ENCODE assay signal across 8 mouse cellular contexts in genomic region chr2:35256932-35257331, GRCm38 (mm10). TPM values are rescaled to one million over a fixed set of nuclear protein-coding genes. Genes with fewer than 3 reads are reported as not detected.
DNase-seq lines count a peak whose midpoint lies in the region; ATAC-seq and TF ChIP-seq lines count a peak whose summit lies in the region.

No protein-coding gene starts in this region.

- peak; percentile 16 for DNase-seq in lung, postnatal 0 days (ENCODE audit: low spot score)
- DNase-seq in lung, adult 18-20 months, result no peak
- DNase-seq in frontal cortex, postnatal 14 days (ENCODE audit: low spot score in 2 of 2), result no peak
- DNase-seq in cerebellum, adult 2 months, result no peak
- DNase-seq in layer of hippocampus, adult 11-12 months (ENCODE audit: low spot score), result no peak

- peak overlapping the region; percentile 72; the same call in 1 of the 2 replicates for H3K9ac ChIP-seq in lung, postnatal 0 days (replicated peaks; ENCODE audit: low read depth)
- peak overlapping the region; percentile 67; the same call in 1 of the 2 replicates for H3K9ac ChIP-seq in forebrain, embryonic 13.5 days
- H3K9ac ChIP-seq in liver, embryonic 12.5 days, result peak overlapping the region; percentile 53; the same call in 1 of the 2 replicates
- H3K9ac ChIP-seq in stomach, embryonic 16.5 days (ENCODE audit: low read length), result peak overlapping the region; percentile 80

- no peaks in the 10 kb centered on the region for H3K9me3 ChIP-seq in lung, postnatal 0 days (ENCODE audit: low read length)
- H3K9me3 ChIP-seq in forebrain, embryonic 13.5 days (replicated peaks), result no peaks in the 10 kb centered on the region
- H3K9me3 ChIP-seq in liver, embryonic 12.5 days (replicated peaks), result no peaks in the 10 kb centered on the region
- H3K9me3 ChIP-seq in stomach, embryonic 16.5 days (replicated peaks; ENCODE audit: control insufficient read depth, low read length), result no peaks in the 10 kb centered on the region

- no peak for TF ChIP-seq POLR2A in cerebellum, adult 2 months (IDR thresholded peaks at IDR 0.05; ENCODE audit: borderline replicate concordance, insufficient read depth, low read length)

- H3K4me1 ChIP-seq in lung, postnatal 0 days (ENCODE audit: insufficient read depth, low read depth, low read length), result peaks cover 10% of the 10 kb centered on the region
- H3K4me1 ChIP-seq in forebrain, embryonic 13.5 days, result peaks cover 13% of the 10 kb centered on the region
- H3K4me1 ChIP-seq in liver, embryonic 12.5 days, result peaks cover 32% of the 10 kb centered on the region
- H3K4me1 ChIP-seq in stomach, embryonic 16.5 days (ENCODE audit: control insufficient read depth, insufficient read depth, low read length), result peaks cover 31% of the 10 kb centered on the region
- no peaks in the 10 kb centered on the region for H3K4me1 ChIP-seq in cerebellum, adult 2 months (ENCODE audit: control insufficient read depth, insufficient read depth, low read length)

- no peak for TF ChIP-seq EP300 in lung, postnatal 0 days (IDR thresholded peaks at IDR 0.05)

- 40% methylated on average over 8 of the region's 8 CpGs for WGBS in lung, postnatal 0 days
- 43% methylated on average over 8 of the region's 8 CpGs for WGBS in forebrain, embryonic 13.5 days
- 31% methylated on average over 8 of the region's 8 CpGs for WGBS in liver, embryonic 12.5 days (ENCODE audit: insufficient replicate concordance)
- WGBS in stomach, embryonic 16.5 days, result 41% methylated on average over 8 of the region's 8 CpGs
- 52% methylated on average over 8 of the region's 8 CpGs for WGBS in cerebellum, adult 2 months

- H3K36me3 ChIP-seq in lung, postnatal 0 days (ENCODE audit: insufficient read depth, low read length), result no peaks in the 10 kb centered on the region
- no peaks in the 10 kb centered on the region for H3K36me3 ChIP-seq in forebrain, embryonic 13.5 days (ENCODE audit: poor library complexity, severe bottlenecking)
- no peaks in the 10 kb centered on the region for H3K36me3 ChIP-seq in liver, embryonic 12.5 days
- no peaks in the 10 kb centered on the region for H3K36me3 ChIP-seq in stomach, embryonic 16.5 days (ENCODE audit: control insufficient read depth, insufficient read depth, low read length)

- no peak for TF ChIP-seq CTCF in lung, postnatal 0 days (IDR thresholded peaks at IDR 0.05)
- no peak for TF ChIP-seq CTCF in cerebellum, adult 2 months (IDR thresholded peaks at IDR 0.05; ENCODE audit: borderline replicate concordance, insufficient read depth, low read depth, low read length)

- H3K4me2 ChIP-seq in lung, postnatal 0 days (replicated peaks; ENCODE audit: low read depth, low read length), result peak overlapping the region; percentile 87
- peak overlapping the region; percentile 92 for H3K4me2 ChIP-seq in forebrain, embryonic 13.5 days
- peak overlapping the region; percentile 76 for H3K4me2 ChIP-seq in liver, embryonic 12.5 days
- peak overlapping the region; percentile 90 for H3K4me2 ChIP-seq in stomach, embryonic 16.5 days (ENCODE audit: low read depth, low read length)

- H3K27ac ChIP-seq in lung, postnatal 0 days (ENCODE audit: low read length), result peak overlapping the region; percentile 75; the same call in 1 of the 2 replicates
- H3K27ac ChIP-seq in forebrain, embryonic 13.5 days, result no peak overlapping the region
- no peak overlapping the region for H3K27ac ChIP-seq in liver, embryonic 12.5 days
- H3K27ac ChIP-seq in stomach, embryonic 16.5 days (ENCODE audit: low read length), result peak overlapping the region; percentile 39; the same call in 1 of the 2 replicates
- no peak overlapping the region for H3K27ac ChIP-seq in cerebellum, adult 2 months (ENCODE audit: insufficient read depth, low read length)

- H3K27me3 ChIP-seq in lung, postnatal 0 days (replicated peaks; ENCODE audit: insufficient read depth, low read length), result no peaks in the 10 kb centered on the region
- peaks cover 35% of the 10 kb centered on the region for H3K27me3 ChIP-seq in forebrain, embryonic 13.5 days
- peaks cover 53% of the 10 kb centered on the region for H3K27me3 ChIP-seq in liver, embryonic 12.5 days (replicated peaks)
- H3K27me3 ChIP-seq in stomach, embryonic 16.5 days (ENCODE audit: control insufficient read depth, insufficient read depth, low read length), result no peaks in the 10 kb centered on the region
- peaks cover 1% of the 10 kb centered on the region for H3K27me3 ChIP-seq in cerebellum, adult 2 months (ENCODE audit: control insufficient read depth, insufficient read depth, low read length)

- H3K4me3 ChIP-seq in lung, postnatal 0 days (ENCODE audit: low read depth, low read length), result peak overlapping the region; percentile 60
- peak overlapping the region; percentile 59 for H3K4me3 ChIP-seq in forebrain, embryonic 13.5 days
- H3K4me3 ChIP-seq in liver, embryonic 12.5 days, result peak overlapping the region; percentile 51
- H3K4me3 ChIP-seq in stomach, embryonic 16.5 days (replicated peaks; ENCODE audit: low read length), result peak overlapping the region; percentile 68
- no peak overlapping the region for H3K4me3 ChIP-seq in cerebellum, adult 2 months (replicated peaks; ENCODE audit: insufficient read depth, low read depth, low read length)

- no peak for ATAC-seq in lung, postnatal 0 days
- ATAC-seq in forebrain, embryonic 13.5 days, result no peak
- ATAC-seq in liver, embryonic 12.5 days, result no peak
- no peak for ATAC-seq in stomach, embryonic 16.5 days (ENCODE audit: insufficient read depth, low FRiP score)

RNA-seq across cellular contexts. Expression of gene Gsn, which starts 0.8 kb away (rescaled TPM):
- 956 and 1,007 TPM in 2 replicates for polyA plus RNA-seq in lung, postnatal 0 days (2015; fragmentation: Nextera tagmentation; extraction: Ambion mirVana)
- polyA plus RNA-seq in forebrain, embryonic 13.5 days (2015; fragmentation: Nextera tagmentation; extraction: Ambion mirVana), result 13.3 and 14.3 TPM in 2 replicates
- 76.8 and 80.4 TPM in 2 replicates for polyA plus RNA-seq in liver, embryonic 12.5 days (2016; fragmentation: Nextera tagmentation; extraction: Ambion mirVana)
- 386 and 449 TPM in 2 replicates for polyA plus RNA-seq in stomach, embryonic 16.5 days (2015; fragmentation: Nextera tagmentation; extraction: Ambion mirVana)
- 119 and 127 TPM in 2 replicates for polyA plus RNA-seq in cerebellum, adult 2 months (2012; rRNA removed)

RNA-seq across cellular contexts. Expression of gene Rab14, which starts 56.0 kb away (rescaled TPM):
- polyA plus RNA-seq in lung, postnatal 0 days (2015; fragmentation: Nextera tagmentation; extraction: Ambion mirVana), result 434 and 473 TPM in 2 replicates
- polyA plus RNA-seq in forebrain, embryonic 13.5 days (2015; fragmentation: Nextera tagmentation; extraction: Ambion mirVana), result 421 and 432 TPM in 2 replicates
- 141 and 143 TPM in 2 replicates for polyA plus RNA-seq in liver, embryonic 12.5 days (2016; fragmentation: Nextera tagmentation; extraction: Ambion mirVana)
- polyA plus RNA-seq in stomach, embryonic 16.5 days (2015; fragmentation: Nextera tagmentation; extraction: Ambion mirVana), result 292 and 332 TPM in 2 replicates
- 165 and 168 TPM in 2 replicates for polyA plus RNA-seq in cerebellum, adult 2 months (2012; rRNA removed)

Comparison
In these comparisons a context has a peak if more than half of its experiments do, and no peak if none do; other contexts are left out.
1. H3K27ac ChIP-seq: peak in lung, postnatal 0 days (single experiment) and stomach, embryonic 16.5 days (single experiment); none in forebrain, embryonic 13.5 days (single experiment), liver, embryonic 12.5 days (single experiment) and cerebellum, adult 2 months (single experiment).
2. Peak in every context shown above with its lines, with median percentiles within 50 percentile points of each other: H3K4me2 ChIP-seq and H3K9ac ChIP-seq.